Mouse (Mus musculus) small intestine, adult 2 months (tissue): ENCODE results near the gene Slc25a47. TPM values are rescaled to one million over a fixed set of nuclear protein-coding genes. Genes with fewer than 3 reads are reported as not detected.

ENCODE experiments used
- H3K27ac ChIP-seq: fragments of 200-500 bp; 2 replicates; pipeline ENCODE4 v1.5.1; 2012; ENCODE audit warnings: low read depth, low read length, control low read depth, inconsistent platforms; ENCODE audit not compliant: insufficient read depth
- H3K27me3 ChIP-seq: fragments of 200-500 bp; 2 replicates; pipeline ENCODE4 v1.6.1; 2012; ENCODE audit warnings: mild to moderate bottlenecking, moderate library complexity, low read length, inconsistent platforms; ENCODE audit not compliant: control insufficient read depth, insufficient read depth
- H3K36me3 ChIP-seq: fragments of 200-500 bp; 2 replicates; pipeline ENCODE4 v1.6.1; 2012; ENCODE audit warnings: mild to moderate bottlenecking, low read length, control low read depth, inconsistent platforms; ENCODE audit not compliant: control insufficient read depth, insufficient read depth
- H3K4me1 ChIP-seq: fragments of 200-500 bp; 2 replicates; pipeline ENCODE4 v1.6.1; 2012; ENCODE audit warnings: low read length, inconsistent platforms, mixed read lengths; ENCODE audit not compliant: control insufficient read depth, insufficient read depth, insufficient read length
- H3K4me3 ChIP-seq: fragments of 200-500 bp; 2 replicates; pipeline ENCODE4 v1.5.1; 2012; ENCODE audit warnings: low read depth, mild to moderate bottlenecking, control low read depth, inconsistent platforms, low read length, moderate library complexity
- CTCF ChIP-seq: fragments of 200-500 bp; IDR thresholded peaks from 2 replicates; pipeline ENCODE4 v1.5.1; 2012; ENCODE audit warnings: low read depth, mild to moderate bottlenecking, control low read depth, inconsistent platforms, low read length, moderate library complexity, mixed read lengths; ENCODE audit not compliant: insufficient replicate concordance, insufficient read length; ENCODE audit errors: extremely low read depth
- POLR2A ChIP-seq: fragments of 200-500 bp; IDR thresholded peaks from 2 replicates; pipeline ENCODE4 v1.6.1; 2012; ENCODE audit warnings: low read depth, mild to moderate bottlenecking, control low read depth, inconsistent platforms, low read length, moderate library complexity
- WGBS: fragments of 180-500 bp; shearing (Covaris S2); methylation state at CpG from one replicate; pipeline ENCODE4 v1.1.7; 2018; 5-methylcytosine and 5-hydroxymethylcytosine counted together
- polyA plus RNA-seq: library from polyadenylated mRNA; depleted of rRNA; stranded (reverse); fragments of >200 nt; gene quantifications from 2 replicates; pipeline ENCODE4 v1.2.3, GENCODE M21; 2012

The Slc25a47 gene
- polyA plus RNA-seq, 1 experiment = 7.9 TPM

DNA sequence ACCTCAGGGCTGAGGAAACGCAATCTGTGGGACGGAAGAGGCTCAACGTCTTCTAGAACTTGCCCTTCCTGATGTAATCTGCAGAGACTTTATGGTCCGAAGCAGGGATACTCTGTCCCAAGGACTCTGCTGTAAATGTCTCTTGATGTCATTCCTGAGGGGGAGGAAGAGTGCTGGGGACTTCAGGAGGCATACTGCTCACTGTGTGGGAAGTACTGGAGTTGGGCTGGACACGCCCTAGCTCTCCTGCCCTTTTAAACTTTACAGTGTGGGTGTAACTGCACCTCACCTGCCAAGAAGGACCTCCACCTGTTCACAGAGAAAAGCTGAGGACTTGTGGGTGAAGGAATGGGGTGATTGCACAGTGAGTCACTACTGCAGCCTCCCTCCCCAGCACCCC lies 44.8 kb downstream of the Slc25a47 start:
- H3K4me1 ChIP-seq = peaks cover 11% of the 10 kb centered on the region; the same call in 1 of the 2 replicates
- no peak overlapping the region for H3K4me3 ChIP-seq
- H3K27me3 ChIP-seq = no peaks in the 10 kb centered on the region
- peak overlapping the region; percentile 82 for H3K27ac ChIP-seq
- no peak for TF ChIP-seq CTCF
- TF ChIP-seq POLR2A = no peak
- peaks cover 41% of the 10 kb centered on the region for H3K36me3 ChIP-seq
- WGBS = 32% methylated on average over 5 of the region's 5 CpGs

DNA sequence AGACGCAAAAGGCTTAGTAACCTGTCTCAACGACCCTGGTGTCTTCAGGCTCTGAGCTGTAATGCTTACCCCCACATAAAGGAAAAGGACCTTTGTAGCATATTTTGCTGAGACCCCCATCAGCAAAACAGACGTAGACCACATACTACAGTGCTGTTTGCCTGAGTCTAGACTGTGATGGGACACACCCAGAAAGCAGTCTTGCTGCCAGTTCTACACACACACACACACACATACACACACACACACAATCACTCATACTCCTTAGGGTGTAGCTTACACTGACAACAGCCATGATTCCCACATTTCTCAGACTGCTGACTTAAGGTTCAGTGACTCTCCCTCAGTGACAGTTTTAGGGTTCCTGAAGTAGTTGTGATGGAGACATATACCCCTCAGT lies 45.3 kb downstream of the Slc25a47 start:
- Histone ChIP-seq H3K36me3 (peaks cover 43% of the 10 kb centered on the region), H3K27me3 (no peaks in the 10 kb centered on the region), H3K4me1 (peaks cover 14% of the 10 kb centered on the region; the same call in 1 of the 2 replicates), H3K4me3 (no peak overlapping the region), H3K27ac (peak overlapping the region; percentile 50)
- TF ChIP-seq CTCF (no peak), POLR2A (no peak)
- 25% methylated on average over 3 of the region's 3 CpGs for WGBS

DNA sequence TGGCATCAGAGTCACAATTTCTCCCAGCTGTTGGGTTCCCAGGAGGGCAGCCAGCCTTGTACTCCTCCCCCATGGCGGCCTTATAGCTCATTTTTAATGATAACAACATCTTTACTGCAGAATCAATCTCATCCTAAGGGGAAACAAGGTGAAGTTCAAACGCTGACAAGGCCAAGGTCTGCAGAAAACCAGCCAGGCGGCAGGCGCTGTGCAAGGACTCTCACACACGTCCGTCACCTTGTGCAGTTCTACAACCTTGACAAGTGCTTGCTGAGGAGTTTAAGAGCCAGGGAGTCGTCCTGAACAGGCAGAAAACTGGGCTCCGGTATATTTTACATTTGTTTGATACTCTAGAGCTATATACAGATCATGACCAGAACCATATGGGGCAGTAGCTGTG lies 46.9 kb downstream of the Slc25a47 start:
- no peak overlapping the region for H3K27ac ChIP-seq
- WGBS = 74% methylated on average over 8 of the region's 8 CpGs
- no peak overlapping the region for H3K4me3 ChIP-seq
- TF ChIP-seq POLR2A (no peak), CTCF (no peak)
- peaks cover 53% of the 10 kb centered on the region for H3K36me3 ChIP-seq
- H3K27me3 ChIP-seq = no peaks in the 10 kb centered on the region
- H3K4me1 ChIP-seq = peaks cover 14% of the 10 kb centered on the region; the same call in 1 of the 2 replicates

DNA sequence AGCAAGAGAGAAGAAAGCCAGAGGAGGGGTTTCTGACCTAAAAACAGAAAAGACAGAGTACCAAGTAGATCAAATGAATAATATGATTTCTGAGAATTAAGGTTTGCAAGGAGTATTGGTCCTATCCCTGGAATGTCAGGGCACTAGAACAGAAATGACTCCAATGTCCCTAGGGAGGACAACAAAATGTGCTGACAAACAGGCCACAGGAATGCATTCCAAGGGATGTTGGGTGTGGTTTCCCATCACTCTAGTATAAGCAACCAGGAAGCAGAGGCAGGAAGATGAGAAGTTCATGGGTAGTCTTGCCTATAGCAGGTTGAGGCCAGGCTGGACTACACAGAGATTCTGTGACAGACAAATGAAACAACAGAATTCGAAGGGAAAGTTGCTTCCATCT lies 50.1 kb downstream of the Slc25a47 start:
- 71% methylated on average over 1 of the region's 1 CpGs for WGBS
- Histone ChIP-seq H3K36me3 (peaks cover 51% of the 10 kb centered on the region), H3K27ac (peak overlapping the region; percentile 32), H3K4me1 (peaks cover 11% of the 10 kb centered on the region; the same call in 1 of the 2 replicates), H3K4me3 (no peak overlapping the region), H3K27me3 (no peaks in the 10 kb centered on the region)
- TF ChIP-seq POLR2A = no peak
- TF ChIP-seq CTCF = no peak

DNA sequence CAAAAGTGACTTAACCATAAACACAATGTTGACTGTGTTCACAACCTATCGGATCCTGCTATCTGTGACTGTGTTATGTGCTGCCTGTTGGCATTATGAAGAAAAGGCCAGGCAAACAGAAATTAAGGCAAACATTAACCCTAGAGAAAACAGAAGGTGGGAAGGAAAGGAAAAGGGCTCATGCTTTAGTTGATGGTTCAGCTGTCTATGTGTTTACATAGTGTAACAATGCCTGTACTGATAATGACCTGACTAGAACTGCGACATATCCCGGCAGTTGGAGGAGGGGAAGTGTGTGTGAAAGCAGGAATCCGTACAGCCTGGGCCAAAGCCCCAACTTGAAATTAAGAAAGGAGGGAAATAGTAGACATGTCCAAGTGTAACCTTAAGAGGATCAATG lies 51.2 kb downstream of the Slc25a47 start:
- Histone ChIP-seq H3K4me3 (no peak overlapping the region), H3K27me3 (no peaks in the 10 kb centered on the region), H3K36me3 (peaks cover 50% of the 10 kb centered on the region), H3K27ac (0 out of 2 replicates have a peak overlapping the region, but pooled peaks have one; percentile 16), H3K4me1 (peaks cover 6% of the 10 kb centered on the region; the same call in 1 of the 2 replicates)
- 31% methylated on average over 4 of the region's 4 CpGs for WGBS
- TF ChIP-seq POLR2A (no peak), CTCF (no peak)

DNA sequence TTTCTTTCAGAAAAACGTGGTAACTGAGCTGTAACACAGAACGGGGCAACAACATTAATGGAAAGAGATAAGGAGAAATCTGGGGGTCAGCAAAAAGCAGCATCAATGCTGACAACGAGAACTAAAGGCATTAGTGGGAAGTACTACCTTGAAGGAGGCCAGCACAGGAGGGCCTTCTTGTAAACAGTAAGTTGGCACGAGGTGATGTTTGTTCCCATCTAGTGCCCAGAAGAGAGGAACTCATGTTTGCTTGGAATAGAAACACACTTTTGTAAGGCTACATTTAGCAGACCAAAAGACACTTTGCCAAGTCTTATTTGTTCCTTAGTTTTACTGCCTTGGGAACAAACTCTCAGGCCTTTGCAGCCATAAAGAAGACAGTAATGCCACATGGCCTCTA lies 52.8 kb downstream of the Slc25a47 start:
- no peak overlapping the region for H3K4me3 ChIP-seq
- H3K27ac ChIP-seq = 0 out of 2 replicates have a peak overlapping the region, but pooled peaks have one; percentile 22
- no peaks in the 10 kb centered on the region for H3K27me3 ChIP-seq
- no peak for TF ChIP-seq POLR2A
- no peak for TF ChIP-seq CTCF
- 28% methylated on average over 4 of the region's 4 CpGs for WGBS
- H3K36me3 ChIP-seq = peaks cover 40% of the 10 kb centered on the region
- H3K4me1 ChIP-seq = peaks cover 10% of the 10 kb centered on the region; the same call in 1 of the 2 replicates

DNA sequence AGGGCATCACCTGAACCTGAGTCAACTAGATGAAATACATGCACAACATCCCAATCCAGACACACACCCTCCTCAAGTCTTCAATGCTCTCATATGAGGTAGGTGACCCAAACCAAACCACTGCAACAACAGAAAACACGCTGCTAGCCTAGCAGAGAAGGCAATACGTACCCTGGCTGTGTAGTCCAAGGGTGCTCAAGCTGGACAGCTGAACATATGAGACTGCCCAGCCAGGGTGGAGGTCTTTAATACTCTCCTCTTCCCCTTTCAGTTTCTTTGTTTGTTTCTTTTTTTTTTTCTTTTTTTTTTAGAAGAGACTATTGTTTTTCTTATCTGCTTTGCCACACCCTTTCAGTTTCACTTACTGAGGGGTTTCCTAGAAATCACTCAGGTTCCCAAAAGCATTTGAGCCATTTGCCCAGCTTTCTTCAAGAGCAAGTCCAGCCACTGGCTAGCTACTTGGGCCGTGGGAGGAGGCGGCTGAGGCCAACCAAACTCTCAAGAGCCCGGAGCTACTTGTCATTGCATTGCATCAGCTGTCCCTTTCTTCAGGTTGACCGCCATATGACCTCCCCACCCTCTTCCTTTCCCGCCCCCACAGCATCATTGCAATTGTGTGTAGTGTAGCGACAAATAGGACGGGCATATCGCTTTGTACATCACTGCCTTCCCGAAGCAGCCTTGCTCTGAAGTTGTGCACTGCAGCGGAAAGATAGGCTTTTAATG lies 57.3 kb downstream of the Slc25a47 start, which contains the start of gene Wdr25:
Gene Wdr25, plus strand, starts transcription at position 643 of the 726 bp plus-strand sequence.
- H3K4me3 ChIP-seq = peak within 1 kb of the TSS; percentile 81
- TF ChIP-seq CTCF (no peak), POLR2A (no peak)
- peaks cover 6% of the 10 kb centered on the region; the same call in 1 of the 2 replicates for H3K4me1 ChIP-seq
- WGBS = 6% methylated on average over 12 of the region's 12 CpGs
- no peaks in the 10 kb centered on the region for H3K27me3 ChIP-seq
- peaks cover 12% of the 10 kb centered on the region for H3K36me3 ChIP-seq
- H3K27ac ChIP-seq = peak within 1 kb of the TSS; percentile 76
